ENCODE assay signal across 1 mouse cellular context in genomic region chr9:75303701-75304261, GRCm38 (mm10).
A peak's percentile ranks its signal among the peaks of the same experiment; 100 is the strongest.
TF ChIP-seq lines count a peak whose summit lies in the region.

No protein-coding gene starts in this region.

TF ChIP-seq in CH12.LX, 34 proteins besides CTCF, POLR2A, EP300 and RAD21 (continued from another document):
- TF ChIP-seq MEF2A (IDR thresholded peaks at IDR 0.05; ENCODE audit: borderline replicate concordance, low read depth, low read length) (no peak), UBTF (IDR thresholded peaks at IDR 0.05; ENCODE audit: low read depth, low read length) (no peak), HCFC1 (IDR thresholded peaks at IDR 0.05; ENCODE audit: low read depth, low read length) (0 out of 2 replicates have a peak, but pooled peaks have one; percentile 37), BHLHE40 (IDR thresholded peaks at IDR 0.05; ENCODE audit: low read depth, low read length) (0 out of 2 replicates have a peak, but pooled peaks have one; percentile 20), JUND (conservative IDR thresholded peaks at IDR 0.05; ENCODE audit: low read depth, low read length) (no peak), TCF12 (IDR thresholded peaks at IDR 0.05; ENCODE audit: low read depth, low read length) (peak; percentile 57; the same call in 1 of the 2 replicates), NELFE (IDR thresholded peaks at IDR 0.05; ENCODE audit: low read depth, low read length) (0 out of 2 replicates have a peak, but pooled peaks have one; percentile 58), NRF1 (IDR thresholded peaks at IDR 0.05; ENCODE audit: low read depth, low read length) (no peak), RCOR1 (conservative IDR thresholded peaks at IDR 0.05; ENCODE audit: low read depth, low read length) (0 out of 2 replicates have a peak, but pooled peaks have one; percentile 44)
